Mouse (Mus musculus) ovary, adult 18-20 months (tissue): Measurements from ENCODE around the gene Fank1.

Experiments used
- DNase-seq: peaks from one replicate; pipeline ENCODE4 v3.0.0; 2022; ENCODE audit warnings: low spot score, mixed read lengths

The Fank1 gene

DNA sequence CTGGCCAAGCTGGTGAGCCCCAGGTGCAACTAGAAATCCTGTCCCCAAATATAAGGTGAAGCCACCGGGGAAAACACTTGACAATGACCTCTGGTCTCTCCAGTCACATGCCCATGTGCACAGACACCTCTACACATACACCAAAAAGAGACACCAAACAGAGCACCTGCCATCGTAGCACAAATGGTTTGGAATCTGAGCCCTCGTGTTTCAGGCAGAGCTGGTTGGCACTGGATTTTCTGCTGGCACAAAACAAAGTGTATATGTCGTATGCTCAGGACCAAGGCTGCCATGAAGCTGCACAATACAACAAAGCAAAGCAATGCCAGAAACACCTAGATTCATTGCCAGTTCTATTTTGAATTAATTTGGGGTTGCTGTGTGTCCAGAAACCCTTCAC is 8.6 kb upstream of the Fank1 start:
- DNase-seq: no peak

GRCm38 (mm10) chr7:133768517-133768916 is 8.1 kb upstream of the Fank1 start:
- DNase-seq: no peak

- DNase-seq: no peak
Measured at GRCm38 (mm10) chr7:133775179-133775578, 1.5 kb upstream of the Fank1 start.

GRCm38 (mm10) chr7:133775796-133776625 is 650 bp upstream of the Fank1 start:
- DNase-seq: no peak

GRCm38 (mm10) chr7:133781583-133781982 is 4.9 kb downstream of the Fank1 start:
- DNase-seq: no peak

DNA sequence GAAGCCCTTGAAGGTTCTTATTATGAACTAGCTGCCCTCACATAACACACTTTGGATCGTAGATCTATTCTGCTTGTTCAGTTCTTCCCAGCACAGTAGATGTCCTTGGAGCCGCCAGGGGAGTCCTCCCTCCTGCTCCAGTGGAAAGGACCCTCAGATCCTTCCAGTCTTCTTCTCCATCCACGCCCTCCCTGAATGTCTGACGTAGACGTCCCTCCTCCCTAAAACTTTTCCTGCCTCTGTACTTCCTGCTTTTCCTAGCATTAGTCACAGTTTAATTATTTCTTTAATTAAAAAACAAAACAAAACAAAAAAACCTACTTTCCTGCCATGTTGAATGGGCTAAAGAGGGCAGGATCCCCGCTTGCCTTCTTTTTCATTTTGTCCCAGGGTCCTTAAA is 5.3 kb downstream of the Fank1 start:
- no peak for DNase-seq

DNA sequence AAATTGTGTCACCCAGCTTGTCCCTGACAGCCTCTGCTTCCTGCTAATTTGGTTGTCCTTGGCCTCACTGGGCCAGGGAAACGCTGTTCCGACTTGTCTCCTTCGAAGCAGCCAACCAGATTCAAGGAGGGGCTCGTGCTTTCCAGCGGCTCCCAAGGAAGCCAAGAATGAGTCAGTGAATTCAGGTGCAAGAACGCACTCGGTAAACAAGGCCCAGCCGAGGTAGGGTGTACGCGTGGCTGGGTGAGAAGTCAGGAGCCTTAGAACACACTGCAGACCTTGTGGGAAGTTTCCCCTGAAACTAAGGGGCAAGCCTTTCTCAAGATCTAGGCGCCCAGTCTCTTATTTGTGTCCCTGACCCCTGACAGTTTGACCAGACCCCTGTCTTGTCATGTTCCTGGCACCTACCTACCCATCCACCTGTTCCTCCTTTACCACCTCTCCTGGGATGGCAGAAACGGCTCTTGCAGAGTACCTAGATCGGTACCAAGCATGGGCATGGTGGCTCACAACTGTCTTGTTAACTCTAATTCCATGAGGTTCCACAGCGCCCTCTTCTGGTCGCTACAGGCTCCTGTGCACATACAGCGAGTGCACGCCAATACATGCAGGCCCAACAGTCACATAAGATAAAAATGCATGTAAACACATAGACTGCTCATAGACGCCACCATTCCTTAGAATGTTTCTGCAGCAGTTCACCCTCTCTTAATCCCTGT is 6.2 kb downstream of the Fank1 start, which contains the start of gene Dhx32:
Gene Dhx32 (minus strand): TSS at position 10 of the 719 bp plus-strand sequence.
- peak; percentile 55 for DNase-seq

GRCm38 (mm10) chr7:133787571-133787970 is 10.9 kb downstream of the Fank1 start:
- DNase-seq: no peak

DNA sequence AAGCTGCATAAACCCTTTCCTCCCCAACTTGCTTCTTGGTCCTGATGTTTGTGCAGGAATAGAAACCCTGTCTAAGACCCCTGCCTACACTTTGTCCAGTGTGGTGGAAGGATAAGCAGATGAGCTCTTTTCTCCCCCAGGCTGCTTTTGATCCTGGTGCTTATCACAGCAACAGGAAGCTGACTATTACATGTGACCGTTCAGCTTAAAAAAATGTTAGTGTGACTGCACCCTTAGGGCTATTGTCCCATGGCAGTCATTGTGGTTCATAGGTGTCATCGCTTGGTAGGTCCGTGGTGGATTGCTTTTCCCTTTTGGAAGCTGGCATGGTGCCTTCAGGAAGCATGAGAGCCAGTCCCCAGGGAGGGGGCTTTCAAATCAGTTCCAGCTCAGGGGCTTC is 11.5 kb downstream of the Fank1 start:
- DNase-seq: no peak

DNA sequence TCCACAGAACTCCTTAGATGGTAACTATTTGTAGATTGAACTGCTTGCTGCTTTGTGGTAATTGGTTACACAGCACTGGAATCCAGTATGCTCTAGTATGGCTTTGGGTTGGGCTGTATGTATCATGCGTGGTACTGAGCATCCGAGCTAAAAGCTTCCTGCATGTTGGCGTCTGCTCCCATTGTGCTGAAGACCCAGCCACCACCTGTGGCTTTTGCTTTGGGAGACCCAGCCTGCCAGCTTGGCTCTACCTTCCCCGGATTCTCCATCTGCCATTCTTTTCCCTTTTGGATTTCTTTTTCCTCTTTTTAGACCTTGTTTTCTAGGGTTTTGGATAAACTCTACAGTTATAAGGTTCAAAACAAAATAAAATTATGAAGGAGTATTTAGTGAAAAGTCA is 13.5 kb downstream of the Fank1 start:
- no peak for DNase-seq

- no peak for DNase-seq
Measured at GRCm38 (mm10) chr7:133790608-133791229, 14.1 kb downstream of the Fank1 start.

DNA sequence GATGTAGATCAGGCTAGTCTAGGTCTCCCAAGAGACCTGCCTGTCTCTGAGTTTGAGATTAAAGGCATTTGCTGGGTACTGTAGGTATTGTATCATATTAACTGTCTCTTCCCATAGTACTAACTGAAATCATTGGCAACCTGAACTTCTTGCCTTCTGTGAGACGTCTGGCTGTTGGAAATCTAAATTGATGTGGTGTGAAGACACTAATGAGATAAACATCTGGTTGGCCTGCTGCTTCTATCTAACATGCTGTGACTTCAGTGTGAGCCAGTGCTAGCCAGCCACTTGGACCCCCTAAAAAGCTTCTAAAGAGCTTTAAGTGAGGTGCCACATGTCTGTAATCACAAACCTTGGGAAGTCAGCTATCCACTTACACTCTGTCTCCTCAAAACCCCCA is 16.1 kb downstream of the Fank1 start:
- no peak for DNase-seq

DNA sequence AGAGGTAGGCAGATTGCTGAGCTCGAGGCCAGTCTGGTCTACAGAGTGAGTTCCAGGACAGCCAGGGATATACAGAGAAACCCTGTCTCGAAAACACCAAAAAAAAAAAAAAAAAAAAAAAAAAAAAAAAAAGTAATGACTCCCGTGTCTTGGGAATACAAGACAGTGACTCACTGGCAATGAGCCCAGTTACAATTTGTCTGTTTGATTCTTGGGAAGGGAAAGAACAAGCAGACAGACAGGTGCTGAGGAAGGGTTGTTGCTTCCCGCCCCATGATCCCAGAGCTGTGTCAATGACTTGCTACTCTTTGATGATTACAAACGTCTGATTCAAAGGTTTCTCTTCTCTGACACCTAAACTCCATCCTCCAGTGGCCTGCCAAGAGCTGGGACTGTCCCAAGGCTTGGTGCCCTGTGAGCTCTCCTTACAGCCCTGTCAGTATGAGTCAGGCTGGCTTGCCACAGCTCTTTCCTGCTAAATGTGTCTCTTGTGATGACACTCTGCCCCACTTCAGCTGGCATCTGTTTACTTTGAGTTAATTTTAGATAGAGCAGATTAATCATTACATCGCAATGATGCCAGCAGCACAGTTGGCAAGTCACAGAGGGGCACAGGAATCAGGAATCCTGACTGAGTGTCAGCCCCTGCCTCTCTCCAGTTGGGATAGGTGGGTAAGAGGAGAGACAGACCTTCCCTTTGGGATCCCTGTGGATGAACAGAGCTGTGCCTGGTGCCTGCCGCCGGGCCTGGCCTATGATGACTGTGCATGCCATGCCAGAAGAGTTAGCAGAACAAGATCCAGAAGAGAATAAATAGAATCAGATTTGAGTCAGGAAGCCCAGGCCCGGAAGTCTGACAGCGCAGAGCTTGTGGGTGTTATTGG is 16.8 kb downstream of the Fank1 start:
- DNase-seq: no peak

DNA sequence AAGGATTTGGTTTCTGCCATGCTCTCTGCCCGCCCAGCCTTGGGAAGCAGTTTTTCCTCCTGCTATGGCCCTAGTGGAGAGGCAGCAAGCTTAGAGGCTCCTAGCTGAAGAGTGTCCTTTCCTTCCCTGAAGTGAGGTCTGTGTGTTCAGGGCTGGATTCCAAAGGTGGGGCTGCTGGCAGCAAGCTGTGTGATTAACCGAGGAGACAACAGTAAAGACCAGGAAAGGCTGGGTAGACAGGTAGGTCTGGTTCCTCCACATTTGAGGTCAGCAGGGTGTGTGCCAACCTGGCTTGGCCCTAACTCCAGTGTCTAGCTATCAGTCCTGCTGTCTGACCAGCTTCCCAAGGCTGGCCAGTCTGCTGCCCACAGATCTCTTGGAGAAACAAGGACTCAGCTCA is 18.1 kb downstream of the Fank1 start:
- no peak for DNase-seq

DNA sequence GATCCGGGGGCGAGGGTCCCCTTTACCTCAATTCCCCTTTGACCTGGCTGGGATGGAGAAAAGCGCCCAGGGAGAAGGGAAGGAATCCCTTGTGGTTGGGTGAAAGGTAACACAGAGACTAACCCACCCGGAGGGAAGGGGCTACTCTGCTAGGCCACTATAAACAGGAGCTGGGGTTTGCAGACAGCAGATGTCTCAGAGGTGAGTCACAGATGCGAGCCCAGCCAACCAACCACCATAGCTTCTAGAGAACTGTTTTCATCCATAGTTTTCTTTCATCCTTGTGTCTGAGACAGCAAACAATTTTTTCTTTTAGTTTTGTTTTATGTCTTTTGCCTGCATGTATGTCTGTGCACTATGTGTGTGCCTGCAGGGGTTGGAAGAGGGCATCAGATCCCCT is 23.3 kb downstream of the Fank1 start:
- DNase-seq: no peak

DNA sequence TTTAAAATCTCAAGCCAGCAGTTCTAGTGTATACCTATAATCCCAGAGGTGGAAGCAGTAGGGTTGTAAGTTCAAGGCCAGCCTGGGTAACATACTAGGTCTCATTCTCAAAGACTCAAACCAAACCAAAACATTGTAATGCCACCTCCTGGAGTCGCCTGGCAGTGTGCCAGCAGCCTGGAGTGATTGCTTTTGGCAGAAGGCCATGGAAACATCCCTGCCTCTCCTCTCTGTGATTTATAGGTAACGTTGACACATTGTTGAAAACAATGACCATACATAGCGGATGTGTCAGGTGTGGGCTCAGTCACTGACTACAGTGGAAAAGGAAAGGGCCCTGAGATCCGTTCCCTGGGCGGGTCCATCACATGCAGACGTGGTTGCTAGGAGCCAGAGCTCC is 25.2 kb downstream of the Fank1 start:
- no peak for DNase-seq

DNA sequence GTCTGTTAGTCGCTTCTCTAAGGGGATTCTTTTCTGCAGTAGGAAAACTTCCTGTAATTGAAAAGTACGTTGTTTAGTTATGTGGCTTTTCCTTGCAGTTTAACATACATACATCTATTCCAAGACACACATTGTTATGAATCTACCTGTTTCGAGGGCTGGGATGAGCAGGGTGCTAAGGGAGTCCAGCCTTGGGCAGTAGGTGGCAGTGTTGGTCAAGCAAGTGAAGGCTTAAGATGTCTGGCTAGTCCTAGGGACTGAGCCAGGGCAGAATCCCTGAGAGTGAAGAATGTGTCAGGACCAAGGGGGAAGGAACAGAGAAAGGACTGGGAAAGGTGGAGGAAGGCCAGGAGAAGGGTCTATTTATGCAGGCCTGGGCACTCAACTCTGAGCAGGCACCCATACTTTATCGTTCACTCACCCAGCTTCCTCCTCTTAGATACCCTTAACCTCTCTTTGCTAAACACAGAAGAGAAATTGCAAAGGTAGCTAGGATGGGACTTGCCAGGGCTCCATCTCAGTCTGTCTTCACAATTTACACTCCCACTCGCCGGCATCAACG is 29.0 kb downstream of the Fank1 start:
- DNase-seq: no peak

DNA sequence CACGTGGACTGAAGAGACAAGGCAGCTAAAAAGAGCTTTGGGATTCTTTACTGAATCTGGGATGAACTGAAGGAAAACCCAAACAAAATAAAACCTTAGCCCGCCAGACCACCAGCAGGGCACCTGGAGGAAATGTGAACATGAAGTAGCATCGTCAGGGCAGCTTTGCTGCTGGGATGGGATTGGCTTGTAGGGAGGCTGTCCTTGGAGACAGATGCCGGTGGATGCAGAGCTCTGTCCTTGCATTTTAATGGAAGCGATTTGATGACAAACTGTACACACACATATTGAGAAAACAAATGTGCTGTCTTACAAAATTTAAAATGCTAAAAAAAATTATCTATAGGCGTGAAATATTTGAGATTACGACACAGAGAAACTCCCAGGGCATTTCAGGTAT is 36.3 kb downstream of the Fank1 start:
- DNase-seq: no peak

DNA sequence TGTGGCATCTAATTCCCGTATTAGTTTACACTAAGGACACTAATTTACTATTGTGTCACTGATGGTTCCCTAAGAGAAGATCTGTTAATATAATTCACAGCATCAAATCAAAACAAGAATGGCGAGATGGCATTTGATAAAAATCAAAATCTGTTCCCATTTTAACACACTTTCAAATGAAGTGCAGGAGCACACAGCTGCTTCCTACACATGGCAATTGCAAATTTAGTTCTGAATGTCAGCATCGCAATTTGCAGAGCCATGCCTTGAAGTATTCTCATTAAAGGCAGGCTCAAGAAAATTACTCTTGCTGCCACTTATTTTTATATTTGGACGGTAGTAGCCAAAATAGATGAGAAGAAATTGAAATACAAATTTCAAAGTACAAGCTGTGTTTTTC is 36.7 kb downstream of the Fank1 start:
- no peak for DNase-seq

GRCm38 (mm10) chr7:133823751-133824150 is 47.1 kb downstream of the Fank1 start:
- no peak for DNase-seq

GRCm38 (mm10) chr7:133824579-133824978 is 47.9 kb downstream of the Fank1 start:
- DNase-seq: no peak

GRCm38 (mm10) chr7:133828514-133828913 is 51.9 kb downstream of the Fank1 start:
- DNase-seq: no peak
